Mouse (Mus musculus): ENCODE data around the gene Stt3b. TPM values are rescaled to one million over a fixed set of nuclear protein-coding genes. Genes with fewer than 3 reads are reported as not detected.

Gene Stt3b
- polyA plus RNA-seq, 2 experiments, result 24.6 to 64.4 TPM

DNA sequence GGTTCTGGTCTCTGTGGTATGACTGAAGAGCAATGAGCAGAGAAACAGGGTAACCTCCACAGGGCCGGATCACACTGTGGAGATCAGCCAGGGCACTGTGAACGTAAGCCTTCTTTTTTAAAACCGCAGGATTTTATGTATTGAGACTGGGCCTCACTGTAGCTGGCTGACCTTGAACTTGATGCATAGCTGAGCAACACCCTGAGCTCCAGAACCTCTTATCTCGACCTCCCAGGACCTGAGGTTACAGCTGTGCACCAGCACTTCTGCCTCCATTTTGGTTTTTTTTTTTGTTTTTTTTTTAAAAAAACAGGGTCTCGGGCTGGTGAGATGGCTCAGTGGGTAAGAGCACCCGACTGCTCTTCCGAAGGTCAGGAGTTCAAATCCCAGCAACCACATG is 100.5 kb downstream of the Stt3b start:
- peak overlapping the region; percentile 15; the same call in 1 of the 2 replicates for H3K27ac ChIP-seq
- TF ChIP-seq CTCF (IDR thresholded peaks at IDR 0.05; ENCODE audit: low read depth) (no peak), EP300 (IDR thresholded peaks at IDR 0.05; ENCODE audit: low read depth) (peak; percentile 51; the same call in 1 of the 2 replicates)

GRCm38 (mm10) chr9:115206219-115206618 is 104.0 kb downstream of the Stt3b start:
- no peaks in the 10 kb centered on the region for H3K27me3 ChIP-seq (ENCODE audit: control insufficient read depth, insufficient read depth, low read length)
- no peak for TF ChIP-seq CTCF (IDR thresholded peaks at IDR 0.05; ENCODE audit: low read depth)
- TF ChIP-seq EP300 (IDR thresholded peaks at IDR 0.05; ENCODE audit: low read depth), result no peak
- H3K4me2 ChIP-seq (ENCODE audit: low read depth), result no peak overlapping the region
- no peak for DNase-seq (ENCODE audit: low read depth in 3 of 3, low spot score in 3 of 3)
- 56% methylated on average over 5 of the region's 5 CpGs for WGBS (ENCODE audit: insufficient replicate concordance)
- H3K4me3 ChIP-seq (ENCODE audit: insufficient read depth in 1 of 2, low read depth in 2 of 2, low read length in 2 of 2), result no peak overlapping the region
- H3K27ac ChIP-seq, result no peak overlapping the region
- no peak overlapping the region for H3K9ac ChIP-seq (replicated peaks)
- H3K9me3 ChIP-seq (ENCODE audit: control insufficient read depth, low read length), result no peaks in the 10 kb centered on the region
- H3K4me1 ChIP-seq (replicated peaks; ENCODE audit: control insufficient read depth in 2 of 2, insufficient read depth in 2 of 2, low read length in 1 of 2), result peaks cover 13 to 30% of the 10 kb centered on the region in 2 experiments
- no peaks in the 10 kb centered on the region for H3K36me3 ChIP-seq (replicated peaks; ENCODE audit: control insufficient read depth, insufficient read depth, low read depth)
- no peak for ATAC-seq (ENCODE audit: insufficient read depth)

More for the DNA sequence above, 100.5 kb downstream of the Stt3b start:
- no peak overlapping the region for H3K9ac ChIP-seq (replicated peaks)
- H3K4me1 ChIP-seq (replicated peaks; ENCODE audit: control insufficient read depth in 2 of 2, insufficient read depth in 2 of 2, low read length in 1 of 2), result peaks cover 13 to 24% of the 10 kb centered on the region in 2 experiments
- DNase-seq (ENCODE audit: low read depth in 3 of 3, low spot score in 3 of 3) (peak in 1 of 3 experiments; percentile 55), ATAC-seq (ENCODE audit: insufficient read depth) (peak; percentile 86)
- WGBS (ENCODE audit: insufficient replicate concordance), result 16% methylated on average over 7 of the region's 7 CpGs
- H3K36me3 ChIP-seq (replicated peaks; ENCODE audit: control insufficient read depth, insufficient read depth, low read depth), result no peaks in the 10 kb centered on the region
- H3K27me3 ChIP-seq (ENCODE audit: control insufficient read depth, insufficient read depth, low read length), result no peaks in the 10 kb centered on the region
- no peaks in the 10 kb centered on the region for H3K9me3 ChIP-seq (ENCODE audit: control insufficient read depth, low read length)
- H3K4me2 ChIP-seq (ENCODE audit: low read depth), result 0 out of 2 replicates have a peak overlapping the region, but pooled peaks have one; percentile 15
- H3K4me3 ChIP-seq (ENCODE audit: insufficient read depth in 1 of 2, low read depth in 2 of 2, low read length in 2 of 2), result no peak overlapping the region

GRCm38 (mm10) chr9:115205491-115205890 is 104.7 kb downstream of the Stt3b start:
- Histone ChIP-seq H3K4me2 (ENCODE audit: low read depth) (no peak overlapping the region), H3K27me3 (ENCODE audit: control insufficient read depth, insufficient read depth, low read length) (no peaks in the 10 kb centered on the region), H3K9ac (replicated peaks) (no peak overlapping the region), H3K27ac (no peak overlapping the region), H3K9me3 (ENCODE audit: control insufficient read depth, low read length) (no peaks in the 10 kb centered on the region), H3K36me3 (replicated peaks; ENCODE audit: control insufficient read depth, insufficient read depth, low read depth) (no peaks in the 10 kb centered on the region), H3K4me3 (ENCODE audit: insufficient read depth in 1 of 2, low read depth in 2 of 2, low read length in 2 of 2) (no peak overlapping the region), H3K4me1 (replicated peaks; ENCODE audit: control insufficient read depth in 2 of 2, insufficient read depth in 2 of 2, low read length in 1 of 2) (peaks cover 13 to 30% of the 10 kb centered on the region in 2 experiments)
- WGBS (ENCODE audit: insufficient replicate concordance), result 11% methylated on average over 6 of the region's 6 CpGs
- TF ChIP-seq CTCF (IDR thresholded peaks at IDR 0.05; ENCODE audit: low read depth) (no peak), EP300 (IDR thresholded peaks at IDR 0.05; ENCODE audit: low read depth) (no peak)
- DNase-seq (ENCODE audit: low read depth in 3 of 3, low spot score in 3 of 3), result no peak
- ATAC-seq (ENCODE audit: insufficient read depth), result no peak

DNA sequence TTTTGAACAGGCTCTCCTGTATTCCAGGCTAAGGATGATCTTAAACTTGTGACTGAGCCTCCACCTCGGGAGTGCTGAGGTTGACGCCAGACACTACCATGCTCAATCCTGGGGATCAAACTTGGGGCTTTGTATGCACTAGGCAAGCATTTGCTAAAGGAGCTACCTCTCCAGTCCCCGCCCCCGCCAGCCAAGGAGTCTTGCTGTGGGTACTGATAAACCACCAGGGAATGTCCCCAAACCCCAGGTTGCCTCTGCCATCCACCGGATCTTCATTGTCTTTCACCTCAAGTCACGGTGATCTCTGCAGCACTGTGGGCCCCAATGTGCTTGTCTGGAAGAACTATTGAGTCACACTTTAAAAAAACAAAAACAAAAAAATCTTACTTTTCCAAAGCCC is 107.1 kb downstream of the Stt3b start:
- Histone ChIP-seq H3K27ac (no peak overlapping the region), H3K4me3 (ENCODE audit: insufficient read depth in 1 of 2, low read depth in 2 of 2, low read length in 2 of 2) (no peak overlapping the region), H3K27me3 (ENCODE audit: control insufficient read depth, insufficient read depth, low read length) (no peaks in the 10 kb centered on the region), H3K4me2 (ENCODE audit: low read depth) (no peak overlapping the region), H3K9me3 (ENCODE audit: control insufficient read depth, low read length) (no peaks in the 10 kb centered on the region), H3K9ac (replicated peaks) (no peak overlapping the region), H3K4me1 (replicated peaks; ENCODE audit: control insufficient read depth in 2 of 2, insufficient read depth in 2 of 2, low read length in 1 of 2) (peaks cover 1 to 19% of the 10 kb centered on the region in 2 experiments; a peak in 3 of 4 replicates), H3K36me3 (replicated peaks; ENCODE audit: control insufficient read depth, insufficient read depth, low read depth) (no peaks in the 10 kb centered on the region)
- no peak for ATAC-seq (ENCODE audit: insufficient read depth)
- TF ChIP-seq EP300 (IDR thresholded peaks at IDR 0.05; ENCODE audit: low read depth) (no peak), CTCF (IDR thresholded peaks at IDR 0.05; ENCODE audit: low read depth) (no peak)
- no peak for DNase-seq (ENCODE audit: low read depth in 3 of 3, low spot score in 3 of 3)
- 22% methylated on average over 6 of the region's 6 CpGs for WGBS (ENCODE audit: insufficient replicate concordance)

- ATAC-seq (ENCODE audit: insufficient read depth), result no peak
- no peaks in the 10 kb centered on the region for H3K27me3 ChIP-seq (ENCODE audit: control insufficient read depth, insufficient read depth, low read length)
- H3K9me3 ChIP-seq (ENCODE audit: control insufficient read depth, low read length), result no peaks in the 10 kb centered on the region
- peaks cover 0 to 17% of the 10 kb centered on the region in 2 experiments; a peak in 2 of 4 replicates for H3K4me1 ChIP-seq (replicated peaks; ENCODE audit: control insufficient read depth in 2 of 2, insufficient read depth in 2 of 2, low read length in 1 of 2)
- no peak overlapping the region for H3K9ac ChIP-seq (replicated peaks)
- no peak overlapping the region for H3K4me2 ChIP-seq (ENCODE audit: low read depth)
- H3K27ac ChIP-seq, result no peak overlapping the region
- no peak for TF ChIP-seq CTCF (IDR thresholded peaks at IDR 0.05; ENCODE audit: low read depth)
- no peak for TF ChIP-seq EP300 (IDR thresholded peaks at IDR 0.05; ENCODE audit: low read depth)
- no peak overlapping the region for H3K4me3 ChIP-seq (ENCODE audit: insufficient read depth in 1 of 2, low read depth in 2 of 2, low read length in 2 of 2)
- H3K36me3 ChIP-seq (replicated peaks; ENCODE audit: control insufficient read depth, insufficient read depth, low read depth), result no peaks in the 10 kb centered on the region
- 76% methylated on average over 6 of the region's 6 CpGs for WGBS (ENCODE audit: insufficient replicate concordance)
- no peak for DNase-seq (ENCODE audit: low read depth in 3 of 3, low spot score in 3 of 3)
Observed at GRCm38 (mm10) chr9:115201264-115201663, 109.0 kb downstream of the Stt3b start.
